Mouse (Mus musculus) embryonic facial prominence, embryonic 13.5 days (tissue): Measurements from ENCODE around the gene Gm20479. TPM values are rescaled to one million over a fixed set of nuclear protein-coding genes. Genes with fewer than 3 reads are reported as not detected.

ENCODE experiments used
- ATAC-seq: fragments of 200-750 bp; cut with Nextera tagmentation; 2 replicates; pipeline ENCODE4 v1.8.0; 2017; ENCODE audit warnings: low read depth; ENCODE audit not compliant: insufficient number of reproducible peaks, insufficient read depth, low FRiP score, low TSS enrichment
- H3K27ac ChIP-seq: fragments of 300-500 bp; sonication (generic); 2 replicates; pipeline ENCODE4 v1.5.1; 2015; ENCODE audit warnings: moderate library complexity, mild to moderate bottlenecking, inconsistent platforms
- H3K27me3 ChIP-seq: fragments of 300-500 bp; sonication (generic); 2 replicates; pipeline ENCODE4 v1.6.1; 2015; ENCODE audit warnings: mild to moderate bottlenecking, inconsistent platforms
- H3K36me3 ChIP-seq: fragments of 300-500 bp; sonication (generic); 2 replicates; pipeline ENCODE4 v1.6.1; 2015; ENCODE audit warnings: mild to moderate bottlenecking, inconsistent platforms
- H3K4me1 ChIP-seq: fragments of 300-500 bp; sonication (generic); 2 replicates; pipeline ENCODE4 v1.6.1; 2015; ENCODE audit warnings: inconsistent platforms
- H3K4me2 ChIP-seq: fragments of 300-500 bp; sonication (generic); 2 replicates; pipeline ENCODE4 v1.6.1; 2015; ENCODE audit warnings: moderate library complexity, mild to moderate bottlenecking, inconsistent platforms
- H3K4me3 ChIP-seq: fragments of 300-500 bp; sonication (generic); 2 replicates; pipeline ENCODE4 v1.5.1; 2015; ENCODE audit warnings: mild to moderate bottlenecking, inconsistent platforms
- H3K9ac ChIP-seq: fragments of 300-500 bp; sonication (generic); 2 replicates; pipeline ENCODE4 v1.6.1; 2015; ENCODE audit warnings: mild to moderate bottlenecking, inconsistent platforms
- H3K9me3 ChIP-seq: fragments of 300-500 bp; sonication (generic); 2 replicates; pipeline ENCODE4 v1.6.1; 2016; ENCODE audit warnings: inconsistent platforms
- whole genome bisulfite sequencing: fragments of 180-500 bp; shearing (Covaris S2); methylation state at CpG from one replicate; pipeline ENCODE4 v1.1.7; 2015; ENCODE audit warnings: mixed read lengths; 5-methylcytosine and 5-hydroxymethylcytosine counted together
- polyA plus RNA-seq: library from polyadenylated mRNA; unstranded; fragments of >200 nt; fragmentation: Nextera tagmentation; extraction: Ambion mirVana; gene quantifications from 2 replicates; pipeline ENCODE4 v1.2.1, GENCODE M21; 2015

Gm20479 gene
- polyA plus RNA-seq, 1 experiment from 2014 or later: not detected

DNA sequence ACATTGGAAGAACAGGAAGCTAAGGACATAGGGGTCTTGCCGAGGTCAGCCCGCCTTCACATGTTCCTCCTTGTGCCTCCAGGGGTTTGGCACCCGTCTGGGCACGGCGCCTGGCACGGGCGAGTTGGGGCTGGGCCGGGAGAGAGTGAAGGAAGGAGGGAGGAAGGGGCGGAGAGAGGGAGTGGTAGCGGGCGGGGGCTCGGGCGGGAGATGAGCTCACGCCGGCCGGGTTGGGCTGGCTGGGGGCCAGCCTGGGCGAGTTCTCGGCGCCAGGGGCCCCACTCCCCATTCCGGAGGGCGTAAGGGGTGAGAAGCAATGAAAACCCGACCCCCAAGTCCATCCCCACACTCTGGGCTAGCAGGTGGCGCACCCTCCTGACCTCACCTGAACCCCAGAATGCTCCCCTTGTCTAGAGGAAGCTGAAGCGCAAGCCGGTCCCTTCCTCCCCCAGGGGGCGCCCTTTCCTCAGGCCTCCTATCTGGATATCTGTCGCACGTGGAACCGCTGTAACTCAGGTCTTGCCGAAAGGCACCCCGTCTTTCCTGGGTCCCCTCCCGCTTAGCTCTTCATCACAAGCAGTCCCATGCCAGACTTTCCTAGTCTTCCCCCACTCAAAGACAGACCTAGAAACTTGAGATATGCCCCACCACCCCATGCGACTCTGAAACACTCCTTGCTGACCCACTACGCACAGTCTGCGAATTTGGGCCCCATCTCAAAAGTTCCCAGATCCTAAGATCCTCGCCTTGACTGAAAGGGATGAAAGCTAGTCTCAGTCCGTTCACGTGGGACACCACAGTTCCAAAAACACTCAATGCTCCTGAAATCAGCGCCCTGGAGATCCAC is 24.6 kb downstream of the Gm20479 start:
- Histone ChIP-seq H3K4me1 (peaks cover 78% of the 10 kb centered on the region), H3K27ac (peak overlapping the region; percentile 66; the same call in 1 of the 2 replicates)
- WGBS: 1% methylated on average over 38 of the region's 39 CpGs

DNA sequence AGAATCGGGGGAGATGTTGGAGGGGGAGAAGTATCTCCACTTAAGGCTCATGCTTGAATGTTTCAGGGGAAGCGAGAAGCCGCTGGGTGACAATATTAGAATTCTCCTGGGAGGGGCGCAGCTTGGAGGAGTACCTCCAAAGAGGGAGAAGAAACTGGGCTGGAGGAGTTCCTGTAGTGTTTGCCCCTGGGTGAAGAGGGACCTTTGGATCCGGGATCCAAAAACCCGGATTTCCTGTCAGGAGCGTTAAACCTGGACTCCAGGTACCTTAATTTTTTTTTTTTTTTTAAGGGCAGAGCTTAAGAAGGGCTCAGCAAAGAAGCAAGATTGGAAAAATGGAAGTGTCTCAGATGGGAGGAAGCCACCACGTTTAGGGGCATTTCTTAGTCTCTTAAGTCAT is 25.4 kb downstream of the Gm20479 start:
- WGBS: 6% methylated on average over 8 of the region's 8 CpGs
- ATAC-seq: no peak
- no peaks in the 10 kb centered on the region for H3K9me3 ChIP-seq
- peak overlapping the region; percentile 66; the same call in 1 of the 2 replicates for H3K27ac ChIP-seq
- H3K4me2 ChIP-seq: peak overlapping the region; percentile 93
- peak overlapping the region; percentile 61 for H3K4me3 ChIP-seq
- H3K4me1 ChIP-seq: peaks cover 70% of the 10 kb centered on the region
- H3K36me3 ChIP-seq: peaks cover 10% of the 10 kb centered on the region; the same call in 1 of the 2 replicates
- H3K27me3 ChIP-seq: peaks cover 91% of the 10 kb centered on the region
- H3K9ac ChIP-seq: peak overlapping the region; percentile 77; the same call in 1 of the 2 replicates

More for the DNA sequence above, 24.6 kb downstream of the Gm20479 start:
- Histone ChIP-seq H3K36me3 (0 out of 2 replicates have a peak, but pooled peaks cover 6% of the 10 kb centered on the region), H3K4me3 (peak overlapping the region; percentile 61), H3K9ac (peak overlapping the region; percentile 77), H3K4me2 (peak overlapping the region; percentile 93), H3K9me3 (no peaks in the 10 kb centered on the region), H3K27me3 (peaks cover 89% of the 10 kb centered on the region)
- no peak for ATAC-seq

DNA sequence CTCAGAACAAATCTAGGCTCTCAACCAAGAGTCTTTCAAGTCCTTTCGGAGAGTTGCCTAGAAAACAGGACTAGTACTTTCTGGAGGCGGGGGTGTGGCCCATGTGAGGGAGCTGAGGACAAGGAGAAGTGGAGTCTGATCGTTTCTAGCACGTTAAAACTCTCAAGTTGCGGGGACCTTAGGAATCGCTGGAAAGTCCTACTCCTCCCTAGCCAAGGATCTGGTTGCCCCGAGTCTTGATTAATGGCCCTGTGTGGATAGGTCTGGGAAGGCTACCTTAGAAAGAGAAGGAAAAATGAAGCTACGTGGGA is 25.7 kb downstream of the Gm20479 start:
- peak overlapping the region; percentile 68 for H3K9ac ChIP-seq
- no peak for ATAC-seq
- peaks cover 68% of the 10 kb centered on the region for H3K4me1 ChIP-seq
- peak overlapping the region; percentile 93 for H3K4me2 ChIP-seq
- H3K36me3 ChIP-seq: peaks cover 10% of the 10 kb centered on the region; the same call in 1 of the 2 replicates
- WGBS: 3% methylated on average over 8 of the region's 8 CpGs
- H3K27me3 ChIP-seq: peaks cover 92% of the 10 kb centered on the region
- peak overlapping the region; percentile 61 for H3K4me3 ChIP-seq
- no peaks in the 10 kb centered on the region for H3K9me3 ChIP-seq
- H3K27ac ChIP-seq: peak overlapping the region; percentile 66

DNA sequence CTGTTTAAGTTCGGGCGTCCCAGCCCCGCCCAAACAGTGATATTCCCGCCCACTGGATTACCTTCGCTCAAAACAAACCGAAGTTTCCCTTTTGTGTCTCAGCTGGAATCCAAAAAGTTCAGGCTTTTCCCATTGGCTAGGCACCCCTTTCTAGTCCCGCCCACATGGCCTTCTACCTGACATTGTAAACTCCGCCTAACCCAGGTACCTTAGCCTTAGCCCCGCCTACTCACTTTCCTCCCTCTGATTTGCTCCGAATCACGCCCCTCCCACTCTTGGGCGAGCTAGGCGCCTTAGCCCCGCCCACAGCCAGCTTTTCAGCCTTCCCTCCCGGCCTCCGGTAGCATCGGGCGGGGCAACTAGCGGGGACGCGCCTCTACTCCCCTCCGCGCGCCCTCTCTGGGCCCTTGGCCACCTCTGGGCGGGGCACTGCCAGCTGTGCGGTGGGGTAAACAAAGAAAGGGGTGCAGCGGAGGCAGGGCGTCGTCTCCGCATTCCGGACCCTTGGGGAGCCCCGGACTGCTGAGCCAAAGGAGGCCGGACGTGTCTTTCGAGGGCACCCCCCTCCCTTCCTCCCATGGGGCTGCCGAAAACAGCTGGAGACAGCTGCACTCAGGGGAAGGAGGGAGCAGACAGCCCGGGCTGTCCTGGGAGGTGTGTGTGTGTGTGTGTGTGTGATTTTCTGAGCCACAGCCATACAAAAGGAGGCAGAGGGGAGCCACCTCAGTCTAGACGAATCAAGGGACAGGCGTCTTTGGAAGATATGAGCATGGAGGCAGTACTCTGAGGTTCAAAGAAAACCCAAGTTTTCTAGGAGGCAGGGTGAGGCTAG is 26.3 kb downstream of the Gm20479 start:
- no peaks in the 10 kb centered on the region for H3K9me3 ChIP-seq
- peak overlapping the region; percentile 68 for H3K9ac ChIP-seq
- under 1% methylated on average over 39 of the region's 39 CpGs for WGBS
- peaks cover 69% of the 10 kb centered on the region for H3K4me1 ChIP-seq
- H3K27me3 ChIP-seq: peaks cover 96% of the 10 kb centered on the region
- H3K27ac ChIP-seq: peak overlapping the region; percentile 66
- peak overlapping the region; percentile 61 for H3K4me3 ChIP-seq
- ATAC-seq: peak; percentile 28; the same call in 1 of the 2 replicates
- H3K4me2 ChIP-seq: peak overlapping the region; percentile 93
- H3K36me3 ChIP-seq: peaks cover 10% of the 10 kb centered on the region; the same call in 1 of the 2 replicates

DNA sequence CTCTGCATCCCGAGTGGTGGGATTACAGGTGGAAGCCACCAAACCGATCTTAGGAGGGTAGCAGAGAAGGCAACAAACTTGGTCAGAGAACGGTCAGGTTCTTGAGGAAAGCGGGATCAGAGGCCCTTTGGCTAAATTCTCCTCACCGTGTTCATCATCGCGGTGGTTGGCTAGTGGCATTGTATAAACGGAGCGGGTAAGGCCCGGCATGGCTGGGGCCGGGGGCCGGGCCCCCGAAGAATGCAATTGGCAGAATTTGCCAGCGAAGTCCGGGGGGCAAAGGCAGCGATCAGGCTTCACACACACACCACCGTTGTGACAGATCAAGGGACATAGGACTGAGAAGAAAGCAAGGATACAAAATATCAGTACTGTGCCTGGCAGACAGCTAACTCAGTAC is 27.2 kb downstream of the Gm20479 start:
- ATAC-seq: no peak
- H3K4me2 ChIP-seq: peak overlapping the region; percentile 93
- WGBS: 23% methylated on average over 17 of the region's 17 CpGs
- H3K4me3 ChIP-seq: peak overlapping the region; percentile 61
- no peak overlapping the region for H3K9ac ChIP-seq
- peaks cover 10% of the 10 kb centered on the region; the same call in 1 of the 2 replicates for H3K36me3 ChIP-seq
- H3K27ac ChIP-seq: no peak overlapping the region
- H3K27me3 ChIP-seq: peaks cover 99% of the 10 kb centered on the region
- H3K9me3 ChIP-seq: no peaks in the 10 kb centered on the region
- H3K4me1 ChIP-seq: peaks cover 69% of the 10 kb centered on the region

DNA sequence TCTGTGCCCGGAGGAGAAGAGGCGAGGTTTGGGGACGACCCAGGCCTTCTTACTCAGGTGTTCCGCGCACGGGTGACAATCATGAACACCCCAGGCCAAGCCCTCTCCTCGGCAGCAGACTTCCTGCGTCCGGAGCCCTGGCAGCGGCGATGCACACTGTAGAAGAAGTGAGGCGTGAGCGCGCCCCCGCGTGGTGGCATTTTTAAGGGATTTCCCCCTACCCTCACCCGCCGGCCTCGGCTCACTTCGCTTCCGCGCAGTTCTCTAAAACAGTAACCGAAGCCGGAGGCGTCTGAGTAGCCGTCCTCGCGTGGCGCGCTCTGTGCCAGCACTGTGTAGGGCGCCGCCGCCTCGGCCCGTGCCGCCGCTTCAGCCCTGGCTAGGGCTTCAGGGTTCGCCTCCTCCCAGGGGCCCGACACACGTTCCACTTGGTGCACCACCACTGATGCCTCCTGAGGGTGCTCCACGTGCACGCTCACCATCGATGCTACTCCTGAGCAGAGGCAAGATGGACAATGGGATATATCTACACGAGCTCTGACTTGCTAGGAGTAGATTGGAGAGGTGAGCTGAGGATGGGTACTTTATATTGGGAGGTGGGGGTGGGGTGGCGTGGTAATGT is 27.8 kb downstream of the Gm20479 start:
- peak overlapping the region; percentile 24 for H3K4me3 ChIP-seq
- peak overlapping the region; percentile 33; the same call in 1 of the 2 replicates for H3K9ac ChIP-seq
- ATAC-seq: peak; percentile 8; the same call in 1 of the 2 replicates
- peaks cover 99% of the 10 kb centered on the region for H3K27me3 ChIP-seq
- 3% methylated on average over 45 of the region's 45 CpGs for WGBS
- peaks cover 10% of the 10 kb centered on the region; the same call in 1 of the 2 replicates for H3K36me3 ChIP-seq
- H3K4me2 ChIP-seq: peak overlapping the region; percentile 93
- H3K4me1 ChIP-seq: peaks cover 64% of the 10 kb centered on the region
- no peak overlapping the region for H3K27ac ChIP-seq
- no peaks in the 10 kb centered on the region for H3K9me3 ChIP-seq

DNA sequence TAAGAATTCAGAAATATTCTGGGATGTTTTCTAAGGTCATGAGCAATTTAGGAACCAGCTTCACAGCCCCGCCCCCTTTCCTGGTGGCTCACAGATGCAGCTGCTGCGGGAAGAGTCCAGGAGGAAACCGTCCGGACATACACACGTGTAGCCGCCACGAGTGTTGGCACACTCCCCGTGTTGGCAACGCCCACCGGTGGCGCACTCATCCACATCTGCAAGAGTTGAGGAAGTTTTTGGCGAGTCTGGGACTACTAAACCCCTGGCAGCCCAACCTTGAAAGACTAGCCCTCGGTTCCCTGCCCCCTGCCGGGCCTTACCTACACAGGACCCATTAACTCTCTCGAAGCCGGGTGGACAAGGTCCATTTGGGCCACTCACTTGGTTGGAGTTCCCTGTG is 28.6 kb downstream of the Gm20479 start:
- WGBS: 40% methylated on average over 16 of the region's 16 CpGs
- peaks cover 18% of the 10 kb centered on the region; the same call in 1 of the 2 replicates for H3K36me3 ChIP-seq
- H3K9ac ChIP-seq: no peak overlapping the region
- 0 out of 2 replicates have a peak overlapping the region, but pooled peaks have one; percentile 93 for H3K4me2 ChIP-seq
- no peak for ATAC-seq
- H3K27me3 ChIP-seq: peaks cover 99% of the 10 kb centered on the region
- H3K4me3 ChIP-seq: no peak overlapping the region
- peaks cover 56% of the 10 kb centered on the region for H3K4me1 ChIP-seq
- H3K27ac ChIP-seq: no peak overlapping the region
- H3K9me3 ChIP-seq: no peaks in the 10 kb centered on the region

DNA sequence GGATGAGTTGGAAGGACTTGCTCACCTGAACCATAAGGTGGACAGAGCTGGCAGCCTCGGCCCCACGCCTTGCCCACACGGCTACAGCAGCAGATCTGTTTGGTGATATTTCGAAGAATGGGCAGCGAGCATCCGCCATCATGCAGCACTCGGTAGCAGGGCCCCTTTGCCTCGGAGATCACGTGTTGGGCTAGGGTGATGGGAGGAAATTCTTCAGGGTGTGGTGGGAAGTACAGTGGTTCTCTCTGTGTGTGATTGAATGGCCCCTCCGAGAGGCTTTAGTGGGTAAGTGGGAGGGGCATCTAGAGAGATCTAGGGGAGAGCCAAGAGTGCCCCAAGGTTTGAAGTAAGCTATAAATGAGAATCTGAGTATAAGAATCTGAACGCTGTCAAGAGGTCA is 29.1 kb downstream of the Gm20479 start:
- no peak for ATAC-seq
- H3K4me3 ChIP-seq: no peak overlapping the region
- no peak overlapping the region for H3K27ac ChIP-seq
- peaks cover 53% of the 10 kb centered on the region for H3K4me1 ChIP-seq
- no peak overlapping the region for H3K9ac ChIP-seq
- H3K4me2 ChIP-seq: no peak overlapping the region
- peaks cover 98% of the 10 kb centered on the region for H3K27me3 ChIP-seq
- H3K36me3 ChIP-seq: peaks cover 22% of the 10 kb centered on the region; the same call in 1 of the 2 replicates
- WGBS: 87% methylated on average over 11 of the region's 11 CpGs
- H3K9me3 ChIP-seq: no peaks in the 10 kb centered on the region

DNA sequence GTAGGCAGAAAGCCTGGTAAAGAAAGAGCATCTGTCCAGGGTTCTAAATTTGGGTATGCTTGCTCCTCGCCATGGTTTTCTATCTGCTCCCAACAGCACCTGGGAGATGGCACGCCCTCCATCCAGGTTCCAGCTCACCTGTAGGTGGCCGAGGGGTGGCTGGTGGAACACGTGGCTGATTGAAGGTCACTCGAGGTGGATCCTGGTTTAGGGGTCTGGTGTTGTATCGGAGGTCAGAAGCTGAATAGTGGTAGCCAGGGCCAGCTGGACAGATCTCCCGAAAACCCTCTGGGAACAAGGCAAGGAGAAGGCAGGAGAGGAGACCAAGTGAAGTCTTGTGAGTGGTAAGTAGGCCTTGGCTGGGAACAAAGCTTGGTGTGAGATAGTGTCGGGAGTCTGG is 29.7 kb downstream of the Gm20479 start:
- Histone ChIP-seq H3K9ac (no peak overlapping the region), H3K9me3 (no peaks in the 10 kb centered on the region), H3K27ac (no peak overlapping the region), H3K36me3 (peaks cover 22% of the 10 kb centered on the region; the same call in 1 of the 2 replicates), H3K27me3 (peaks cover 98% of the 10 kb centered on the region), H3K4me1 (peaks cover 46% of the 10 kb centered on the region), H3K4me2 (no peak overlapping the region), H3K4me3 (no peak overlapping the region)
- 89% methylated on average over 8 of the region's 8 CpGs for WGBS
- ATAC-seq: no peak

DNA sequence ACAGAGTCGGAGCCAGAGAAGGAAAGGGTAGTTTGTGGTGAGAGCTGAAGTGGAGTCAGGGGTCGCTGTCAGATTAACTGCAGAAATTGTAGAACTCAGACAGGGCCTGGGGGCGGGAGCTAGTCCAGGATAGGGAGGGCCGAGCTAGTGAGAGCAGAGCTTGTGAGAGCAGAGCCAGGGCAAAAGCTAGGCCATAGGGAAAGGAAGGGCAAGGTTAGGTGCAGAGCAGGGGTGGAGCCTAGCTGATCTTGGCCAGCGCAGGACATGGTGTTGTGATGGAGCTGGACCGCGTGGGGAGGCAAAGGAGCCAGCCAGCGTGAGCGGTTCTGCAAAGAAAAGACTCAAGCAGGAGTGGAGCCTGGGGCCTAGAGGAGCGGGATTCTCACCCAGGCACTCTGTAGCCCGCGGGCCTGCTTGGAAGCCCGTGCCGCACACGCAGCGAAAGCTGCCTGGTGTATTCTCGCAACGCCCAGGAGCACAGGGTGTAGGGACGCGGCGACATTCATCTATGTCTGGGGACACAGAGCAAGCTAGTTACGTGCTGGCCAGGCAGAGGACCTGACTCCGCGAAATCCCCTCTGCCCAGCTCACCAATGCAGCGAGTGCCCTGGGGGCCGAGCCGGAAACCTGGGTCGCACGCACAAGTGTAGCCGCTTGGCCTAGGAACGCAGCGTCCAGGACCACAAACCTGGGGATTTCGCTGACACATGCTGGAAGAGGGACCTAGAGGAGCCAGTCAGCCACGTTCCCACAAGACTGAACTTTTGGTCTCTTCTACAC is 30.9 kb downstream of the Gm20479 start:
- no peak for ATAC-seq
- H3K9me3 ChIP-seq: no peaks in the 10 kb centered on the region
- H3K27ac ChIP-seq: no peak overlapping the region
- 34% methylated on average over 34 of the region's 34 CpGs for WGBS
- peaks cover 22% of the 10 kb centered on the region; the same call in 1 of the 2 replicates for H3K36me3 ChIP-seq
- H3K4me2 ChIP-seq: peak overlapping the region; percentile 59
- H3K27me3 ChIP-seq: peaks cover 96% of the 10 kb centered on the region
- 0 out of 2 replicates have a peak overlapping the region, but pooled peaks have one; percentile 6 for H3K9ac ChIP-seq
- peak overlapping the region; percentile 39 for H3K4me3 ChIP-seq
- peaks cover 34% of the 10 kb centered on the region for H3K4me1 ChIP-seq
